Comparison of ENCODE assay signal across 21 mouse cellular contexts in genomic region chr8:123819683-123820610, GRCm38 (mm10). TPM values are rescaled to one million over a fixed set of nuclear protein-coding genes. Genes with fewer than 3 reads are reported as not detected.
DNase-seq lines count a peak whose midpoint lies in the region; ATAC-seq and TF ChIP-seq lines count a peak whose summit lies in the region.
"Had no signal": no experiment of that assay in that cellular context is flagged by ENCODE, and none has a peak within 500 bp of the region (broad histone marks: within the 10 kb centered on the region; RNA-seq: fewer than 3 reads in every experiment).

No protein-coding gene starts in this region.

- H3K4me1 ChIP-seq in testis, adult 2 months (ENCODE audit: control insufficient read depth, insufficient read depth, low read length): no peaks in the 10 kb centered on the region; the same call in 1 of the 2 replicates
- H3K4me1 ChIP-seq in liver, embryonic 13.5 days (replicated peaks): peaks cover 75% of the 10 kb centered on the region
- H3K4me1 ChIP-seq in heart, embryonic 12.5 days (replicated peaks): peaks cover 21% of the 10 kb centered on the region
- H3K4me1 ChIP-seq: hindbrain, embryonic 10.5 days; limb, embryonic 10.5 days; lung, embryonic 15.5 days; neural tube, embryonic 12.5 days had no signal

- 44% methylated on average over 19 of the region's 19 CpGs for WGBS in liver, embryonic 13.5 days (ENCODE audit: insufficient replicate concordance)
- 82% methylated on average over 19 of the region's 19 CpGs for WGBS in heart, embryonic 12.5 days

- H3K9ac ChIP-seq in liver, embryonic 13.5 days: peak overlapping the region; percentile 42; the same call in 1 of the 2 replicates
- no peak overlapping the region for H3K9ac ChIP-seq in heart, embryonic 12.5 days
- H3K9ac ChIP-seq: forebrain, postnatal 0 days; heart, embryonic 13.5 days; lung, embryonic 15.5 days; neural tube, embryonic 12.5 days had no signal

- peak; percentile 73 for ATAC-seq in liver, embryonic 13.5 days (ENCODE audit: low read depth)
- ATAC-seq in heart, embryonic 12.5 days (ENCODE audit: insufficient number of reproducible peaks, low FRiP score): no peak
- ATAC-seq: forebrain, postnatal 0 days; inflammation-experienced regulatory T-cells, adult 6 months had no signal

- H3K27me3 ChIP-seq in testis, adult 2 months (ENCODE audit: control insufficient read depth, insufficient read depth, low read length): no peaks in the 10 kb centered on the region
- H3K27me3 ChIP-seq in liver, embryonic 13.5 days: no peaks in the 10 kb centered on the region
- no peaks in the 10 kb centered on the region for H3K27me3 ChIP-seq in heart, embryonic 12.5 days (replicated peaks)
- H3K27me3 ChIP-seq: heart, embryonic 13.5 days; lung, embryonic 15.5 days; megakaryocyte, embryonic 14.5 days; neural tube, embryonic 12.5 days had no signal

- H3K27ac ChIP-seq in testis, adult 2 months (ENCODE audit: control insufficient read depth, insufficient read depth, low read depth, low read length): peak overlapping the region; percentile 46; the same call in 1 of the 2 replicates
- peak overlapping the region; percentile 81 for H3K27ac ChIP-seq in liver, embryonic 13.5 days
- no peak overlapping the region for H3K27ac ChIP-seq in heart, embryonic 12.5 days (ENCODE audit: poor library complexity, severe bottlenecking)
- H3K27ac ChIP-seq: heart, embryonic 13.5 days; hindbrain, embryonic 10.5 days; limb, embryonic 10.5 days; lung, embryonic 15.5 days; neural tube, embryonic 12.5 days had no signal

- H3K9me3 ChIP-seq in liver, embryonic 13.5 days (replicated peaks): peaks cover 3% of the 10 kb centered on the region; the same call in 1 of the 2 replicates
- H3K9me3 ChIP-seq in heart, embryonic 12.5 days (replicated peaks): peaks cover 3% of the 10 kb centered on the region; the same call in 1 of the 2 replicates
- H3K9me3 ChIP-seq: heart, embryonic 13.5 days; limb, embryonic 10.5 days; lung, embryonic 15.5 days had no signal

- TF ChIP-seq CTCF in testis, adult 2 months (IDR thresholded peaks at IDR 0.05; ENCODE audit: control insufficient read depth, insufficient read depth, insufficient replicate concordance, low read depth, low read length): no peak

- peak overlapping the region; percentile 58 for H3K4me2 ChIP-seq in liver, embryonic 13.5 days
- H3K4me2 ChIP-seq in heart, embryonic 12.5 days: no peak overlapping the region
- H3K4me2 ChIP-seq: heart, embryonic 13.5 days; lung, embryonic 15.5 days; neural tube, embryonic 12.5 days had no signal

- no peaks in the 10 kb centered on the region for H3K36me3 ChIP-seq in testis, adult 2 months (ENCODE audit: control insufficient read depth, insufficient read depth, low read length)
- H3K36me3 ChIP-seq in liver, embryonic 13.5 days: peaks cover 41% of the 10 kb centered on the region
- peaks cover 29% of the 10 kb centered on the region for H3K36me3 ChIP-seq in heart, embryonic 12.5 days

- TF ChIP-seq POLR2A in testis, adult 2 months (IDR thresholded peaks at IDR 0.05; ENCODE audit: control insufficient read depth, low read depth, low read length): no peak

- DNase-seq in testis, postnatal 10 days (ENCODE audit: low spot score): no peak
- peak; percentile 40 for DNase-seq in kidney, postnatal 10 days
- no peak for DNase-seq in liver, embryonic 13.5 days
- DNase-seq in yolk sac, embryonic 10.5 days (ENCODE audit: low spot score): peak; percentile 80
- no peak for DNase-seq in lung, postnatal 10 days
- DNase-seq in layer of hippocampus, adult 9-10 months (ENCODE audit: low spot score): no peak
- DNase-seq: adrenal gland, postnatal 14 days; cerebellum, adult 9-10 months; embryo, embryonic 11 days; forebrain, postnatal 0 days; gastrocnemius, postnatal 14 days; layer of hippocampus, postnatal 36 days had no signal

- no peak overlapping the region for H3K4me3 ChIP-seq in testis, adult 2 months (ENCODE audit: control insufficient read depth, low read depth, low read length)
- H3K4me3 ChIP-seq in liver, embryonic 13.5 days (replicated peaks): peak overlapping the region; percentile 27
- H3K4me3 ChIP-seq in heart, embryonic 12.5 days: no peak overlapping the region
- H3K4me3 ChIP-seq: heart, embryonic 13.5 days; hindbrain, embryonic 10.5 days; limb, embryonic 10.5 days; lung, embryonic 15.5 days; megakaryocyte, embryonic 14.5 days; neural tube, embryonic 12.5 days had no signal

RNA-seq across cellular contexts. Expression of gene Rab4a, which starts 14.2 kb away (rescaled TPM):
- 5.3 and 8.9 TPM in 2 replicates for polyA plus RNA-seq in testis, adult 2 months (2012; rRNA removed)
- 30.8 and 31.7 TPM in 2 replicates for polyA plus RNA-seq in liver, embryonic 13.5 days (2015; fragmentation: Nextera tagmentation; extraction: Ambion mirVana)
- 42.3 and 47.2 TPM in 2 replicates for polyA plus RNA-seq in heart, embryonic 12.5 days (2016; fragmentation: Nextera tagmentation; extraction: Ambion mirVana)

RNA-seq across cellular contexts. Expression of gene Ccsap, which starts 40.1 kb away (rescaled TPM):
- polyA plus RNA-seq in testis, adult 2 months (2012; rRNA removed): 28.2 and 32.0 TPM in 2 replicates
- 2.3 and 2.7 TPM in 2 replicates for polyA plus RNA-seq in liver, embryonic 13.5 days (2015; fragmentation: Nextera tagmentation; extraction: Ambion mirVana)
- 3.3 and 4.1 TPM in 2 replicates for polyA plus RNA-seq in heart, embryonic 12.5 days (2016; fragmentation: Nextera tagmentation; extraction: Ambion mirVana)

Comparison
In these comparisons a context has a peak if more than half of its experiments do, and no peak if none do; other contexts are left out.
1. DNase-seq: peak in kidney, postnatal 10 days (single experiment) and yolk sac, embryonic 10.5 days (single experiment); none in testis, postnatal 10 days (single experiment), liver, embryonic 13.5 days (single experiment), lung, postnatal 10 days (single experiment) and layer of hippocampus, adult 9-10 months (single experiment).